Mouse (Mus musculus) lung, postnatal 0 days (tissue): ENCODE measurements around the gene Slc17a6.

Experiments used
- CTCF ChIP-seq: IDR thresholded peaks from 2 replicates; pipeline ENCODE4 v1.5.1; 2016; ENCODE audit warnings: antibody characterized with exemption, mild to moderate bottlenecking
- EP300 ChIP-seq: IDR thresholded peaks from 2 replicates; pipeline ENCODE4 v1.6.1; 2016; ENCODE audit warnings: antibody characterized with exemption, mild to moderate bottlenecking, control low read depth

DNA sequence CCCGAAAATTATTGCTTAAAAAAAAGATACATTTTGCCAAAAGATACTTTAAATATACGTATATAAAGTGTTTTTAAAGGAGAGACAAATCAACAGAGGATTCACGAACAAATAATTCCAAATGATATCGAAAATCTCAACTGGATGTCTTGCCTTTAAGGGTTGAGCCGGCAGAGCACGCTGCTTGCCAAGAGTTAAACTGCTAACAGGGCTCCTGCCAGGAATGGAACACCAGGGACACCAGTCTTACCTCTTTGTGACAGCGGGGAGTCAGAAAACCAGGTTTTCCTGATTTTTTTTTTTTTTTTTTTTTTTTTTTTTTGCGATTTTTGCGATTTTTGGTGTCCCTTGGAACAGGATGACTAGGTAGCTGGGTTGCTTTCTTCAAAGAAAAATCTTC, 6.5 kb downstream of the Slc17a6 start:
- TF ChIP-seq CTCF (no peak), EP300 (no peak)
